Comparison of ENCODE assay signal across 18 mouse cellular contexts in genomic region chr7:80495210-80495609, GRCm38 (mm10). TPM values are rescaled to one million over a fixed set of nuclear protein-coding genes. Genes with fewer than 3 reads are reported as not detected.
DNase-seq lines count a peak whose midpoint lies in the region; ATAC-seq and TF ChIP-seq lines count a peak whose summit lies in the region.
"Had no signal": no experiment of that assay in that cellular context is flagged by ENCODE, and none has a peak within 500 bp of the region (broad histone marks: within the 10 kb centered on the region; RNA-seq: fewer than 3 reads in every experiment).

No protein-coding gene starts in this region.

- TF ChIP-seq EP300 in MEL (IDR thresholded peaks at IDR 0.05; ENCODE audit: low read depth in 1 of 2, low read length in 2 of 2): peak; percentile 95 to 98

- DNase-seq in heart, adult 11 months: peak; percentile 86
- DNase-seq in heart, postnatal 25 days (ENCODE audit: low spot score): no peak
- peak; percentile 99 for DNase-seq in 416B (ENCODE audit: low read depth)
- DNase-seq in MEL (ENCODE audit: low read depth, low spot score): peak; percentile 84
- no peak for DNase-seq in testis, postnatal 14 days (ENCODE audit: low spot score)
- DNase-seq in thymus, adult 2 months: no peak
- no peak for DNase-seq in cerebellum, adult 8-10 months
- DNase-seq: cerebellum, adult 11-12 months; lung, embryonic 14.5 days; thymus, postnatal 14 days had no signal

- no peak overlapping the region for H3K9ac ChIP-seq in MEL (ENCODE audit: control insufficient read depth, low read depth, low read length, poor library complexity, severe bottlenecking)
- H3K9ac ChIP-seq: embryonic facial prominence, embryonic 13.5 days; kidney, embryonic 15.5 days; lung, embryonic 14.5 days; neural tube, embryonic 12.5 days had no signal

- no peak; a peak in 1 of 4 replicates for TF ChIP-seq POLR2A in MEL (IDR thresholded peaks at IDR 0.05; ENCODE audit: control insufficient read depth in 1 of 2, insufficient read depth in 1 of 2, low read depth in 1 of 2, low read length in 2 of 2, poor library complexity in 1 of 2)
- no peak for TF ChIP-seq POLR2A in thymus, adult 2 months (IDR thresholded peaks at IDR 0.05; ENCODE audit: control insufficient read depth, extremely low read depth, insufficient read depth, low read length, poor library complexity)

- peaks cover 21 to 27% of the 10 kb centered on the region in 2 experiments for H3K4me1 ChIP-seq in MEL (ENCODE audit: control insufficient read depth in 1 of 2, insufficient read depth in 2 of 2, low read length in 2 of 2)
- no peaks in the 10 kb centered on the region for H3K4me1 ChIP-seq in thymus, adult 2 months (replicated peaks; ENCODE audit: control insufficient read depth, insufficient read depth, low read length)
- H3K4me1 ChIP-seq: embryonic facial prominence, embryonic 13.5 days; forebrain, embryonic 10.5 days; hindbrain, embryonic 10.5 days; kidney, embryonic 15.5 days; neural tube, embryonic 12.5 days had no signal

- no peak for TF ChIP-seq RAD21 in MEL (IDR thresholded peaks at IDR 0.05; ENCODE audit: low read depth, low read length)

- 51% methylated on average over 6 of the region's 6 CpGs for WGBS in thymus, adult 2 months

- no peaks in the 10 kb centered on the region for H3K27me3 ChIP-seq in MEL (ENCODE audit: control insufficient read depth in 1 of 2, insufficient read depth in 2 of 2, low read length in 2 of 2)
- no peaks in the 10 kb centered on the region for H3K27me3 ChIP-seq in thymus, adult 2 months (ENCODE audit: control insufficient read depth, insufficient read depth, low read length)
- H3K27me3 ChIP-seq: embryonic facial prominence, embryonic 13.5 days; kidney, embryonic 15.5 days; neural tube, embryonic 12.5 days; Patski had no signal

- intact Hi-C loops in heart, postnatal 25 days (cut with DNase I): no loop called here

- peak; percentile 91 for ATAC-seq in granulocyte monocyte progenitor cell, adult 5-6 weeks (replicated peaks; ENCODE audit: poor library complexity, severe bottlenecking)
- ATAC-seq: CD4-positive, CD25-positive, alpha-beta regulatory T cell, adult 4 months; Patski had no signal

- peaks cover 17 to 53% of the 10 kb centered on the region in 2 experiments for H3K36me3 ChIP-seq in MEL (ENCODE audit: control insufficient read depth in 1 of 2, insufficient read depth in 2 of 2, low read length in 2 of 2)
- H3K36me3 ChIP-seq in thymus, adult 2 months (ENCODE audit: control insufficient read depth, insufficient read depth, low read length): peaks cover 24% of the 10 kb centered on the region

- no peaks in the 10 kb centered on the region for H3K9me3 ChIP-seq in MEL (replicated peaks; ENCODE audit: insufficient read depth, low read length)
- H3K9me3 ChIP-seq: embryonic facial prominence, embryonic 13.5 days; forebrain, embryonic 10.5 days; hindbrain, embryonic 10.5 days; kidney, embryonic 15.5 days; neural tube, embryonic 12.5 days had no signal

- H3K4me3 ChIP-seq in MEL (ENCODE audit: control insufficient read depth in 1 of 2, insufficient read depth in 1 of 2, low read depth in 2 of 2, low read length in 2 of 2): no peak overlapping the region
- H3K4me3 ChIP-seq in thymus, adult 2 months (ENCODE audit: control insufficient read depth, insufficient read depth, low read length): no peak overlapping the region
- H3K4me3 ChIP-seq: embryonic facial prominence, embryonic 13.5 days; forebrain, embryonic 10.5 days; hindbrain, embryonic 10.5 days; kidney, embryonic 15.5 days; neural tube, embryonic 12.5 days had no signal

- TF ChIP-seq CTCF in MEL (IDR thresholded peaks at IDR 0.05 in 2 of 3, conservative IDR thresholded peaks at IDR 0.05 in 1 of 3; ENCODE audit: control insufficient read depth in 1 of 3, insufficient read depth in 1 of 3, low read depth in 2 of 3, low read length in 3 of 3, poor library complexity in 1 of 3, severe bottlenecking in 1 of 3): no peak
- TF ChIP-seq CTCF in thymus, adult 2 months (IDR thresholded peaks at IDR 0.05; ENCODE audit: borderline replicate concordance, control insufficient read depth, extremely low read depth, insufficient read depth, low read length, poor library complexity): no peak

- peak overlapping the region; percentile 90 for H3K27ac ChIP-seq in MEL (ENCODE audit: control insufficient read depth, low read depth, low read length)
- H3K27ac ChIP-seq in thymus, adult 2 months (ENCODE audit: control insufficient read depth, insufficient read depth, low read length): no peak overlapping the region
- H3K27ac ChIP-seq: embryonic facial prominence, embryonic 13.5 days; forebrain, embryonic 10.5 days; hindbrain, embryonic 10.5 days; kidney, embryonic 15.5 days; neural tube, embryonic 12.5 days had no signal

- no peaks in the 10 kb centered on the region for H3K79me2 ChIP-seq in MEL (ENCODE audit: control insufficient read depth, insufficient read depth, low read length, poor library complexity)

TF ChIP-seq in MEL, 35 proteins besides CTCF, POLR2A, EP300 and RAD21:
- TF ChIP-seq TBP (IDR thresholded peaks at IDR 0.05; ENCODE audit: low read depth, low read length) (0 out of 2 replicates have a peak, but pooled peaks have one; percentile 11), TAL1 (IDR thresholded peaks at IDR 0.05; ENCODE audit: low read length) (peak; percentile 84), MXI1 (IDR thresholded peaks at IDR 0.05; ENCODE audit: low read depth, low read length) (peak; percentile 37; the same call in 1 of the 2 replicates), ELF1 (IDR thresholded peaks at IDR 0.05; ENCODE audit: low read depth, low read length) (no peak), POLR2AphosphoS2 (IDR thresholded peaks at IDR 0.05; ENCODE audit: low read length) (no peak), NRF1 (IDR thresholded peaks at IDR 0.05; ENCODE audit: insufficient read depth, low read depth, low read length, poor library complexity, severe bottlenecking) (no peak), KAT2A (conservative IDR thresholded peaks at IDR 0.05; ENCODE audit: low read depth, low read length) (no peak), ETS1 (IDR thresholded peaks at IDR 0.05; ENCODE audit: low read depth, low read length) (peak; percentile 89), MYB (IDR thresholded peaks at IDR 0.05; ENCODE audit: low read depth, low read length) (peak; percentile 89), UBTF (IDR thresholded peaks at IDR 0.05; ENCODE audit: borderline replicate concordance, insufficient read depth, low read depth, low read length) (no peak), CHD2 (IDR thresholded peaks at IDR 0.05; ENCODE audit: low read length) (no peak), ZNF384 (IDR thresholded peaks at IDR 0.05; ENCODE audit: low read depth, low read length) (no peak), GATA1 (IDR thresholded peaks at IDR 0.05; ENCODE audit: low read depth, low read length) (peak; percentile 80; the same call in 1 of the 2 replicates), SIN3A (IDR thresholded peaks at IDR 0.05; ENCODE audit: low read length) (peak; percentile 56; the same call in 1 of the 2 replicates), JUND (IDR thresholded peaks at IDR 0.05; ENCODE audit: low read depth, low read length) (peak; percentile 86; the same call in 1 of the 2 replicates), CHD1 (IDR thresholded peaks at IDR 0.05; ENCODE audit: low read depth, low read length) (no peak), RCOR1 (IDR thresholded peaks at IDR 0.05; ENCODE audit: low read depth, low read length) (peak; percentile 59; the same call in 1 of the 2 replicates), TCF12 (IDR thresholded peaks at IDR 0.05; ENCODE audit: low read depth, low read length) (peak; percentile 85), HCFC1 (IDR thresholded peaks at IDR 0.05; ENCODE audit: low read depth, low read length) (no peak)

RNA-seq across cellular contexts. Expression of gene Blm, which starts 39.7 kb away (rescaled TPM):
- 1 to 10 TPM; 1.5 to 2.0 TPM for total RNA-seq in heart, postnatal 25 days (2021)
- total RNA-seq in MEL (2012; rRNA removed): 24.6 and 28.5 TPM in 2 replicates
- 10 to 100 TPM; 52.0 to 83.8 TPM for polyA plus RNA-seq in MEL (2012; ENCODE audit: insufficient read depth in 1 of 2, insufficient read length in 2 of 2, low read depth in 1 of 2, low replicate concordance in 2 of 2, missing spikeins in 1 of 2)
- 49.2 and 57.4 TPM in 2 replicates for total RNA-seq in granulocyte monocyte progenitor cell, adult 5-6 weeks (2014; fragmentation: Nextera tagmentation)
- 37.3 and 39.0 TPM in 2 replicates for total RNA-seq in granulocyte monocyte progenitor cell, adult 5-6 weeks (2017)
- 6.3 and 6.4 TPM in 2 replicates for polyA plus RNA-seq in thymus, adult 2 months (2012; rRNA removed)

Comparison
In these comparisons a context has a peak if more than half of its experiments do, and no peak if none do; other contexts are left out.
1. DNase-seq: peak in heart, adult 11 months (single experiment), 416B (single experiment) and MEL (single experiment); none in heart, postnatal 25 days (single experiment), testis, postnatal 14 days (single experiment), thymus, adult 2 months (single experiment) and cerebellum, adult 8-10 months (single experiment).